Mouse (Mus musculus) heart, postnatal 10 days (tissue): Measurements from ENCODE around the gene Pebp1. TPM values are rescaled to one million over a fixed set of nuclear protein-coding genes. Genes with fewer than 3 reads are reported as not detected.

ENCODE experiments used
- DNase-seq, 2 experiments: peaks; one replicate each; pipeline ENCODE4 v3.0.0; 2021
- intact Hi-C: fragments of 180-260 bp; cut with DNase I; formaldehyde crosslinking; loops from one replicate; pipeline ENCODE4 v1.15.1; 2025
- total RNA-seq, 2 experiments: library from RNA; stranded (reverse); gene quantifications; 2 replicates each; pipeline ENCODE4 v1.2.3; 2021

The Pebp1 gene
- total RNA-seq, 2 experiments from 2014 or later: 430 to 431 TPM

- DNase-seq: no peak
- intact Hi-C loops: loop anchor here (5.0 kb wide), 1 partner anchor 172 kb away; the partner anchor contains the start of gene Suds3
Observed at GRCm38 (mm10) chr5:117289646-117290045, 2.2 kb upstream of the Pebp1 start.

DNA sequence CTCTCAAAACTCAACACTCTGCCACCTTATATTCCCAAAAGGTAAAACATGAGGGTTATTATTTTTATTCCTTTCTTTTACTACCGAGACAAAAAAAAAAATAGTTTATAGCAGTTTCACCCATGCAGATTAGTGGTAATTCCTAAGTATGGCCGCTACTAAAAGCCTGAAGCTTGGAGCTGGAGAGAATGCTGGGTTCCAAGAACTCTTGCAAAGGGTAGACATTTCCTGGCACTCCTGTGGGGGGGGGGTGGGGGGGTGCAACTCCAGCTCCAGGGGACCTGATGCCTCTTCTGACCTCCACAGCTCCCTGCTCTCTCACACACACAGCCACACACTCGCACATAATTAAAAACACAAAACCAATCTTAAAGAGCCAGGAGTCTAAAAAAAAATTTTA lies 1.1 kb downstream of the Pebp1 start:
- DNase-seq: no peak

DNA sequence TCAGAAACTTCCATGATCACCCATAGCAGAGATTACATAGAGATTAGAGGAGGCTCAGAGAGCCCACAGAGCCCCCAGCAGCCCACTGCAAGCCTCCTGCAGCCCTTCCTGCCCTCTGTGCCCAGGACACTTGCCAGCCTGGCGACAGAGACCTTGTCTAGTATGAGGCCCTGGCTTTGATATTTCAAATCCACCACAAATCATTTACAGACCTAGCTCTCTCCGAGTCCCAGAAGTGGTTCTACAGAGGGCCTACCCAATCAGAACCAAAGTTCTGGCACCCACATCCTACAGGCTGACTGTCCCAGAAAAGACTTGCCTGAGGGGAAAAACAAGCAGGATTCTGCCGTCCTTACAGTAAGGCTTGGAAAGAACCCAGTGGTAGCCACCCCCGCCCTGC lies 2.2 kb downstream of the Pebp1 start:
- no peak for DNase-seq

More for the DNA sequence above, 1.1 kb downstream of the Pebp1 start:
- intact Hi-C loops: loop anchor here (5.0 kb wide), 1 partner anchor 169 kb away; the partner anchor contains the start of gene Suds3

DNA sequence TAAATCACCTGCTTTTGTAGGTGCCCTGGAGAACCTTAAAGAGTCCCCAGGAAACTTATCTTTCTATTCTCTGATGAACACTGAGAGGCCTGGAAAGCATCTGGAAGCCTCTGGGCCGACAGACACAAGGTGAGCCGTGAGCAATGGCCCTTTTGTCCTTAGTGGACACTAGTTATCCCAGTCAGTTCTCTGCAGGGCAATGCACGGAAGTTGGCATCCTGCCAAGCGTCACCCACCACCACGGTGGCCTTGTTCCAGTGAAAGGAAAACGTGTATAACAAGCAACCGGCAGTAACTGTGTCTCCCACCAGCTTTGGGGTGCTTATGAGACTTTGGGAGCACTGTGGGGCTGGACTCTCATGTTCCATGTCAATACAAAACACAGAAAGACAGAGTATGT lies 2.7 kb downstream of the Pebp1 start:
- intact Hi-C loops: loop anchor here (5.0 kb wide), 1 partner anchor 167 kb away; the partner anchor contains the start of gene Suds3
- DNase-seq: no peak

More for the DNA sequence above, 2.2 kb downstream of the Pebp1 start:
- intact Hi-C loops: loop anchor here (5.0 kb wide), 1 partner anchor 168 kb away; the partner anchor contains the start of gene Suds3

GRCm38 (mm10) chr5:117284029-117284428 lies 3.4 kb downstream of the Pebp1 start:
- intact Hi-C loops: no loop called here
- no peak for DNase-seq

- intact Hi-C loops: no loop called here
- DNase-seq: no peak
Observed at GRCm38 (mm10) chr5:117282360-117282759, 5.1 kb downstream of the Pebp1 start.

GRCm38 (mm10) chr5:117281536-117281935 lies 5.9 kb downstream of the Pebp1 start:
- intact Hi-C loops: no loop called here
- DNase-seq: no peak

DNA sequence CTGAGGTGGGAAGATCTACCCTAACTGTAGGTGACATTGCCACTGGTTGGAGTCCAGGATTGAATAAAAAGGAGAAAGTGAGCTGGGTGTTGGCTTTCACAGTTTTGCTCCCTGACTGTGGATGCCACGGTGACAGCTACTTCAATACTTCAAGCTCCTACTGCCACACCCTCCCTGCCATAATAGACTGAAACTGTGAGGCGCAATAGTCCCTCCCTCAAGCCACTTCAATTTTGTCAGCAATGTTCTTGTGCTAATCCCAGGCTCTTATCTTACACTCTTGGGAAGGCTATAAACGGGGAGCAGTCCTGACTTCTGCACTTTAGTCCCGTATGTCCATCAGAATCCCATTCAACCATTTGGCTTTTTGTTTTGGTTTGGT lies 7.8 kb downstream of the Pebp1 start:
- intact Hi-C loops: no loop called here
- no peak for DNase-seq

GRCm38 (mm10) chr5:117278809-117279668 lies 8.4 kb downstream of the Pebp1 start:
- DNase-seq: peak; percentile 54 to 62
- intact Hi-C loops: no loop called here

DNA sequence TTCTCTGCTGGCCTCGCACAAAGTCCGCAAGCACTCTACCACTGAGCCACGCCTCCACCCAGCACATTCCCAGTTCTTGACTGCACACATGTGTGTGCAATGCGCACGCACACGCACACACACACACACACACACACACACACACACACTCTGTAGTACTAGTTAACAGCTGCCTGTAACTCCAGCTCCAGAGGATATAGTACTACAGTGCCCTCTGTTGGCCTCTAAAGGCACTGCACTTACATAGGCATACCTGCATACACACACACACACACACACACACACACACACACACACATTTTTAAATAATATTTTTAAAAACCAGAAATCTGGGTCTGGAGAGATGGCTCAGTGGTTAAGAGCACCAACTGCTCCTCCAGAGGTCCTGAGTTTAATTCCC lies 9.6 kb downstream of the Pebp1 start:
- intact Hi-C loops: no loop called here
- no peak for DNase-seq

- intact Hi-C loops: no loop called here
- no peak for DNase-seq
Observed at GRCm38 (mm10) chr5:117274817-117275216, 12.6 kb downstream of the Pebp1 start.

GRCm38 (mm10) chr5:117271945-117272344 lies 15.5 kb downstream of the Pebp1 start:
- intact Hi-C loops: no loop called here

DNA sequence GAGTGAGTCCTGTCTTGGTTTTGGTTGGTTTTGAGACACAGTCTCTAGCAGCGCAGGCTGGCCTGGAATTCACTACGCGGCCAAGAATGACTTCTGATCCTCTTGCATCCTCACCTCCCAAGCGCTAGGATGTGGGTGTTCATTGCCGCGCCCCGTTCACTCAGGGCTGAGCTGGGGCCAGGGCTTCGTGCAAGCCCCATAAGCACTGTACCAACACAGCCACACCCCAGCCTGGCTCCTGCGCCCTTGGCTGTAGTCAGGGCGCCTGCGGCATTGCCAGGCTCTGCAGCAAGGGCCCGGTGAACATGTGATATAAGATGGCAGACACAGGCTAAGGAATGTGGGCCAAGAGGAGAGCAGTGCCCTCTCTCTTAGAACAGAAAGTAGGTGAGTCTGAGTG lies 18.0 kb downstream of the Pebp1 start:
- no peak for DNase-seq
- intact Hi-C loops: no loop called here

More at GRCm38 (mm10) chr5:117271945-117272344, 15.5 kb downstream of the Pebp1 start:
- DNase-seq: no peak

DNA sequence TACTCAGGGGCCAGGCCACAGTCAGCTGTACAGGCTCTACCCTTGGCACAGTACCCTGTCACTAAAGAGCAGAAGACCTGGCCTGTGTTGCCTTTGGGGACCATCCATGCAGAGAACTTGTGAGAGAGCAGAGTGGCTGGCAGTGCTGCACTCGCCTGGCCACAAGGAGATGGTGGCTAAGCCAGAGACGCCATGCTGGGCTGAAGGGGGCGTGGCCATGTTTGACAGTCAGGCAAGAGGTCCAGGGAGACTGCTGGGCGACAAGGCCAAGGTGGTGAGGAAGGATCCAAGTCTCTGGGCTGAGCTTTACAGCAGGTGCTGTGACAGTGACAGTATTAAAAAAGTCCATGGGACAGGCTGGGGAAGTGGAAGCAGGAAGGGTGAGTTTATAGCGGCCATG lies 18.7 kb downstream of the Pebp1 start:
- intact Hi-C loops: no loop called here
- DNase-seq: no peak

GRCm38 (mm10) chr5:117267913-117268312 lies 19.5 kb downstream of the Pebp1 start:
- intact Hi-C loops: no loop called here
- no peak for DNase-seq

- DNase-seq: peak; percentile 17 to 40
- intact Hi-C loops: no loop called here
Observed at GRCm38 (mm10) chr5:117264701-117265100, 22.7 kb downstream of the Pebp1 start.

DNA sequence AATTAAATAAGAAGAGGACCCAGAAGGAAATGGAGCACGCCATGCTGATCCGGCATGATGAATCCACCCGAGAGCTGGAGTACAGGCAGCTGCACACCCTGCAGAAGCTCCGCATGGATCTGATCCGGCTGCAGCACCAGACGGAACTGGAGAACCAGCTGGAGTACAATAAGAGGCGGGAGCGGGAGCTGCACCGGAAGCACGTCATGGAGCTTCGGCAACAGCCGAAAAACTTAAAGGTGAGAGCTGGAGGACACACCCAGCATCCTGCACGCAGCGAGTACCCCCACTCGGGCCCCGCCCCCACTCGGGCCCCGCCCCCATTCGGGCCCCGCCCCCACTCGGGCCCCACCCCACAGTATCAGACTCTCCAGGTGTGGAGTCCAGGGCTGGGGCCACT lies 23.9 kb downstream of the Pebp1 start:
- intact Hi-C loops: no loop called here
- no peak for DNase-seq

DNA sequence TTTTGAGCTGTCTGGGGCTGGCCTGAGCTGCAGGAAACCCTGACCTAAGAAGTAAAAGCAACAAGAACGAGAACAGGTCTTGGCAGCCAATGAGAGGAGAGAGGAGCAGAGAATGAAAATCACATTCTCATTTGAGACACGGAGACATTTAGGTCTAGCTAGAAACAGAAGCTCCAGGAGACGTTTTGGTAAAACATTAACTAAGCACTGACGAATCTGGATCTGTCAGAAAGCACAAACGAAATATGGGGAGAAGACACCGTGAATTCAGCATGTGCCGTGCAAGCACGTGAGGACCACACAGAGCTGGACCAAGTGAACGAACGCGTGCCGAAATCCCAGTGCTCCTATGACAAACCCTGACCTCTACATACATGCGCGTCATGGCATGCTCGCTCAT lies 29.1 kb downstream of the Pebp1 start:
- no peak for DNase-seq
- intact Hi-C loops: no loop called here

DNA sequence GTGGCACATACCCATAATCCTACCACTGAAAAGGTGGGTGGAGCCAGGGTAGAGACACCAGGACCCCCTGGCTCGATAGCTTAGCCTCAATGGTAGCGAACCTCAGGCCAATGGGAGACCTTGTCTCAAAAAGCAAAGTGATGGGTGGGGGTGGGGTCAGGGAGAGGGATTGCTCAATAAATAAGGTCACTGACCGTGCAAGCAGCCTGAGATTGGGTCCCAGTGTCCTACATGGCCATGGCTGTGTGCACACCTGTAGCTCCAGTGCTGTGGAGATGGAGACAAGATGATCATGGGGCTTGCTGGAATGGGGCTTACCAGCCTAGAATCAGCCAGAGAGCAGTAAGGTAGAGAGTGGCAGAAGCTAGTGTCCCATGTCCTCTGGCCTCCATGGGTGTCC lies 35.7 kb downstream of the Pebp1 start:
- no peak for DNase-seq
- intact Hi-C loops: no loop called here

- intact Hi-C loops: no loop called here
- DNase-seq: no peak
Observed at GRCm38 (mm10) chr5:117250796-117251195, 36.6 kb downstream of the Pebp1 start.

GRCm38 (mm10) chr5:117248351-117248750 lies 39.1 kb downstream of the Pebp1 start:
- DNase-seq: no peak
- intact Hi-C loops: no loop called here

- no peak for DNase-seq
- intact Hi-C loops: no loop called here
Observed at GRCm38 (mm10) chr5:117245170-117245569, 42.3 kb downstream of the Pebp1 start.
